Mouse (Mus musculus) heart, postnatal 10 days (tissue): ENCODE data around the gene Ptpre. TPM values are rescaled to one million over a fixed set of nuclear protein-coding genes. Genes with fewer than 3 reads are reported as not detected.

Experiments
- DNase-seq, 2 experiments: peaks; one replicate each; pipeline ENCODE4 v3.0.0; 2021
- intact Hi-C: fragments of 180-260 bp; cut with DNase I; formaldehyde crosslinking; loops from one replicate; pipeline ENCODE4 v1.15.1; 2025
- microRNA-seq, 2 experiments: library from miRNA; unstranded; fragments of <30 nt; microRNA quantifications; one replicate each; pipeline ENCODE4 v1.2.0; 2022
- total RNA-seq, 2 experiments: library from RNA; stranded (reverse); gene quantifications; 2 replicates each; pipeline ENCODE4 v1.2.3; 2021

Gene Ptpre
- total RNA-seq, 2 experiments from 2014 or later = 5.0 to 6.1 TPM

- no peak for DNase-seq
- intact Hi-C loops = no loop called here
Observed at GRCm38 (mm10) chr7:135715166-135715565, 177.9 kb downstream of the Ptpre start.

DNA sequence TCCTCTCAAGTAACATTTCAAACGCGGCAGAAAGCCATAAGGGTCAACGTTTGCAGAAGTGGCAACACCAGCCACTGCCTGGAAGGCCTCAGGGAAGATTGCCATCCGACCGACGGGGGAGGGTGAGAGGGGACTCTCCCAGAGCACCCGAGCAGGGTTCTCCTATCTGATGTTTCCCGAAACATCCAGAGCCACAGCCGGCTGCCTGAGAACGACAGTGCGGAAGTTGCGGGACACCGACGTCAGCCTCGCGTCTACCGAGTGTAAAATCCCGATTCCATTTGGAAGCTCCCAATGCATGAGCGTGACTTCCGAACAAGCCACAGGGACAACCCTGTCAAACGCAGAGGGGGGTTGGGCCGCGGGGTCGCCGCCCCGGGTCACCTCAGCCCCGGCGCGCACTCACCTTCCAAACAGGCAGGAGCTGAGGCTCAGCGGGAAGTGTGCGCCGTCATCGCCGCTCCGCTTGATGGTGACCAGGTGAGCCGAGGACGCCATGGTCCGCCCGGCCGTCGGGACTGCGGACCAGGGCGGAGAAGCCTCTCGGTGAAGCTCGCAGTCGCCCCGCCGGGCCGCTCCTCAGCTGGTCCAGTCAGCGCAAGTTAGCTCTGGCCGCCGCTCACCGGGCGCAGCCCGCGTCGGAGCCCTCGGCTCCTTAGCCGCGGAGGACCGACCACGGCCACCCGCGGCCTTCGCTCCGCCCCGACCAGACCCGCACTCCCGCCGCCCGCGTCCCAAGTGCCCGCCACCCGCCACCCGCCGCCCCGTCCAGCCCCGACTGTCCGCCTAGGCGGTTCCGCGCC lies 178.6 kb downstream of the Ptpre start, which contains the start of gene Mki67:
Gene Mki67 (minus strand): TSS at position 720 of the 803 bp plus-strand sequence.
- intact Hi-C loops = no loop called here
- DNase-seq = peak; percentile 40 to 50

DNA sequence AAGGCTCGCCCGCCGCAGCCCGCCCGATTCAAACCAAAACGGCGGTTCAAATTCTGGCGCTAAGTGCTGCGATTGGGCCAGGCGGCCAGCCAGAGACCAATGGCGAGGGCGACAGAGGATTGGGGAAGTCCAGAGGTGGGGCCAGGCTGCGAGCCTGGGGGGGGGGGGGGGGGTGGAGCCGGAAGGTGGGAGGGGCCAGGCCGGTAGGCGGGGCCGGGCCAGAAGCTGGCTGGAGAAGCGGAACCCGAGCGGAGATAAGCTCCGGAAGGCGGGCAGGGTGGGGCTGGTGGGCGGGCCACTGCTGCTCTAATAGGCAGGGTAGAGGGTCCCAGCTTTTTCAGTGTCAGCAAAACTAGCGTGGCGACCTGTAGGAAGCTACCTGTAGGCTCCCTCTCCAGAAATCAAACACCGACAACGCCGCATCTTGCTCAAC lies 179.2 kb downstream of the Ptpre start:
- DNase-seq = peak; percentile 93 to 94
- intact Hi-C loops = no loop called here

GRCm38 (mm10) chr7:135716968-135717557 lies 179.8 kb downstream of the Ptpre start:
- intact Hi-C loops = no loop called here
- no peak for DNase-seq

GRCm38 (mm10) chr7:135721436-135721992 lies 184.2 kb downstream of the Ptpre start:
- intact Hi-C loops = no loop called here
- DNase-seq = no peak

- no peak for DNase-seq
Observed at GRCm38 (mm10) chr7:135722011-135722838, 184.9 kb downstream of the Ptpre start.

DNA sequence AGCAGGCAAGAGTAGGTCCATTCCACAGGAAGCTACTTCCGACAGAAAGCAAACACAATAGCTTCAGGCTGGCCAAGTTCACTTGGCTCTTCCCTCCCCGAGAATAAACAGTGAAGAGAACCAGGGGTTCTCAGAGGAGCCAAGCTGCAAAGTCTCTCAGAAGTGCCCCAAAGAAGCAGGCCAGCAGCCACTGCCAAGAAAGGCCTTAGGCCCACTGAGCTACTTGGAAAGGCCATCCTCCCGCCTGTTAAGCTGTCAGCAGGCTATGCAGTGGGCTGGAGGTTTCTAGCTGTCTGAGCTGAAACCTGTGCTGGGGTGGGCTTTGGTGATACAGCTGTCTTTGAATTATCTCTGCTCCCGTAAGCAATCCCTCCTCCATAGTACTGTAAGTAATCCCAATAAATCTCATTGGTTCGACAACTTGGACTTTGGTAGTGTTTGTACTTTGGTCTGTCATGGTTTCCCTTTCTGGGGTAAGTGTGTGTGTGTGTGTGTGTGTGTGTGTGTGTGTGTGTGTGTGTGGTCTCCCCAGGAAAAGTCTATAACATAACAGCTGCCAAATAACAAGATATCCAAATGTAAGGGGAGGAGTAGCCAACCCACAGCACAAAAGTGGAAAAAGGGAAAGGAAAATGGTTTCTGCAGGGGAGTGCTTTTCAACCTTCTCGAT lies 186.5 kb downstream of the Ptpre start:
- DNase-seq = peak; percentile 14 to 23
- intact Hi-C loops = no loop called here

More at GRCm38 (mm10) chr7:135722011-135722838, 184.9 kb downstream of the Ptpre start:
- intact Hi-C loops = no loop called here

- intact Hi-C loops = no loop called here
- DNase-seq = no peak
Observed at GRCm38 (mm10) chr7:135726707-135727106, 189.4 kb downstream of the Ptpre start.

GRCm38 (mm10) chr7:135728038-135728437 lies 190.8 kb downstream of the Ptpre start:
- intact Hi-C loops = no loop called here
- no peak for DNase-seq

GRCm38 (mm10) chr7:135734379-135734778 lies 197.1 kb downstream of the Ptpre start:
- DNase-seq = no peak
- intact Hi-C loops = no loop called here

DNA sequence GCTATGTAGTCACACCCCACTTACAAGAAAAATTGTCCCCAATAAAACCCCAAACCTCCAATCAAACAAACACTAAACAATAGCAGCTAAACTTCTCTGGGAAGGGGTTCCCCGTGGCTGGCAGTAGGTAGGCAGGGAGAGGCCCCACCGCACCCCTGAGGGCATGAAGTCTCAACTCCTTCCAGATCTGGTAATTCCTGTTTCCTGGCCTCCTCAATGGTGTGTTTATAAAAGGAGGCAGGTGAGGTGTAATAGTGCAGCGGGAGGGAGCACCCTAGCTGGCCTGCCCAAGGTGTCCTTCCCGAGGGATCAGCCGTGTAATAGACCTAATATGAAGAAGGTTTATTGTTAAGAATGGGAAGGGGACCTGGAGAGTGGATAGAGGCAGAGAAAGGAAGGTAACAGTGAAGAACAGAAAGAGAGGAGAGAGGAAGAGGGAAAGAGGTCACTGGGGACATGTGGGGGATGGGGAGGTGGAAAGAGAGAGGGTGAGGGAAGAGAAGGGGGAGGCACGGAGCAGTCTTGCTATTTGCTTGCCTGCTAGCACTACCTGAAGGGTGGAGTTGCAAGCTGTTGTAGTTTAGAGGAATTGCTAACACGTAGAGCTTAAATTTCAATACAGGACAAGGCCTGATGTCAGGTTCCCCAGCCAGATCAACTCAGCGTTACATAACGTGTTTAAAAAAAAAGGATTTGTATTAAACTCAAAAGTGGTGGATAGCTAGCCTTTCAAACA lies 197.8 kb downstream of the Ptpre start:
- DNase-seq = no peak
- intact Hi-C loops = loop anchor here (5.0 kb wide), 4 partner anchors 53 to 333 kb away; partner anchors contain the start of gene Ptpre

Small RNA genes within 50 kb of the gene (microRNA-seq; reads per million reads assigned to microRNA genes)
- gene Mir1962 = 0 reads per million in 2 experiments

Other genes with a start within 250 kb of the Ptpre start
- gene Foxi2, start 127.2 kb upstream of the Ptpre start, total RNA-seq = not detected
- not detected for gene Clrn3, start 8.8 kb upstream of the Ptpre start, total RNA-seq
- 10 to 100 TPM; 33.3 to 39.2 TPM for gene Mki67, start 178.9 kb downstream of the Ptpre start, total RNA-seq